Mouse (Mus musculus) retina, postnatal 7 days (tissue): ENCODE results near the gene Zfp677.
"Not testable (repeated sequence)": the region's sequence is repeated elsewhere in the genome, so short reads cannot be mapped to it uniquely, and the experiment has no call there.

Experiments
- DNase-seq: peaks from one replicate; pipeline ENCODE4 v3.0.0-alpha.2; 2012; ENCODE audit warnings: low read depth, low spot score

Gene Zfp677

DNA sequence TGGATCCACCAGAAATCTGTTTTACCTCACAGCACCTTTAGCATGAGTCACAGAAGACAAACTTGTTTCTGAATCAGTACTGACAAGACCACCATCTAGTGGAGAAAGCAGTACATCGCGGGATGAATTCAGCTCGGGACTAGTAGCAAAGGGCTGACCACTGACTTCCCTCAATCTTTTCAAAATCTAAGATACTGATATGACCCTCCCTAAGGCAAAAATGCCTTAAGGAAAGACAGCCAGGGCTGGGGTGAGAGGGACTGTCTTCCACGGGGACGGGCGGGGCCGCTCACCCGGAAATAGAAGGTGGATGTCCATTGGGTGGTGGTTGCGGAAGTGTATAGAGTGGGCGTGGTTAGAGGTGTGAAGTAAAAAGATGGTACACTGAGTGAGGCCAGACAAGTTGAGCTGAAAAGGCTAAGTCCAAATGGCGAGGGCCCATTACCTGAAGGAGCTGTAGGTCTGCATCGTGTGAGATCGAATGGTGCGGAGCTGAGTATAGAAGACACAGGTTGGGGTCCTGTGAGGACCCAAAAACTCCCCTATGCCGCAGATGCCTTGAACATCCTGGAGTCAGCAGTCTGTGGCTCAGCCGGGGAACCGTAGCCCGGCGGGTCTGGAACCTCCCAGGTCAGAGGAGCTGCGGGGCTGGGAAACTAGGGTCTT lies at the start of gene Zfp677:
Gene Zfp677 (plus strand): TSS at position 358 of the 666 bp plus-strand sequence.
- DNase-seq = peak; percentile 32

DNA sequence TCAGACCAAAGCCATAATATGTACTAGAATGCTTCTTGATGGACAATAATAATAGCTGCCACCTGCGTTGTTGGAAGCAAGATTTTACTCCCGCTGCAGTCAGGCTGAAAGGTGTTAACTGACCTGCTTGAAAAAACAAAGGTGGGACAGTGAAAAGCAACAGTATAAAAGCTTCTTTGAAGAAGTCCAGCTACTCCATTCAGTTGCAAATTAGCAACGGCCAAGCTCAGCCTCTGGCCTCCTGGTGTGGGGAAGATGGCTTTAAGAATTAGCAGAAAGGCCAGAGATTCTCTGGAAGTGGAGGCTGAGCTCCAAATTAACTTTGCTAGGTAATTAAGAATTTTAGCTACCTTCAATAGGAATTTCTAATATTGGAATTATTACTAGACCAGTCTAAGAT lies 15.5 kb upstream of the Zfp677 start:
- DNase-seq = not testable (repeated sequence)

DNA sequence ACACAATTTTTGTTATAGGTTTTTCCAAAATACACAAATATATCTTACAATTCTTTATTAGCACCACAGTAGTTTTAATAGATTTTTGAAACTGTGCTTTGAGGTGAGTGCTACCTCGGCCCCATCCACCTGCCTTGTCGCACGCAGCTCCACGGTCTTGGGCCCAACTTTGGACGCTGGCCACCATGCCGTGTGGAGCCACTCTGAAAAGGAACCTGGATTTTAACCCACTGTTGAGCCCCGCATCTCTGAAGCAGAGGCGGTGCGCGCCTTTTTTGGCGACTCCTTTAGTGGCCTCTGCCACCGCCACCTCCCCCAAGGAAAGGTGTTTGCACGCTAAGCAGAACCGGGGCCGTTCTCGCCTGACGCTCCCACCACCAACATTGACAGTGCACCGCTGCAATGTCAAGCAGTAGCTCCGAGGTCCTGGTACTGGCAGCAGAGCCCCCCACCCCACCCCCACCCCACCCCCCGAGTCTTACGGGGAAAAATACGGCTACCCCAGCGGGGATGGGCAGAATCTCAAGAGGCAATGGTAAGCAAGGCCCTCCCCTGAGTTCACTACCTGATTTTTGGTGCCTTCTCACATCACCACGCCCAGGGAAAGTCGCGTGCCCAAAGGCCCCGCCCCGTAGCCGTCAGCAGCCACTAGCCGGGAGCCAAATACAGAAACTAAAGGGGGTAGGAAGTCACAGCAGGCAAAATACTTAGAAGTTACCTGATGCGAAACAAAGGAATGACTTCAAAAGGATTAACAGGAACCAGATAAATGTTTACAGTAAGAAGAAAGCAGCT lies 13.4 kb upstream of the Zfp677 start:
- no peak for DNase-seq

DNA sequence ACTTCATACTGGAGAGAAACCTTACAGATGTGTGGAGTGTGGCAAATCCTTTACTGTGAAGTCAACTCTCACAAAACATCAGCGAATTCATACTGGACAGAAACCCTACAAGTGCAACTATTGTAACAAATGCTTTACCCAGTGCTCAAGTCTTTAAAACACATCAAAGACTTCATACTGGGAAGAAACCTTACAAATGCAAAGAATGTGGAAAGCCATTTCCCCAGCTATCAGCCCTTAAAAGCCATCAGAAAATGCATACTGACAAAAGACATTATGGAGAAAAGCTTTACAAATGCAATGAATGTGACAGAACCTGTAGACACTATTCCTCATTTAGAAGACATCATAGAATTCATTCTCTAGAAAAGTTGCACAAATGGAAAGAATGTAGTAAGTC lies 8.2 kb upstream of the Zfp677 start:
- DNase-seq = no peak

DNA sequence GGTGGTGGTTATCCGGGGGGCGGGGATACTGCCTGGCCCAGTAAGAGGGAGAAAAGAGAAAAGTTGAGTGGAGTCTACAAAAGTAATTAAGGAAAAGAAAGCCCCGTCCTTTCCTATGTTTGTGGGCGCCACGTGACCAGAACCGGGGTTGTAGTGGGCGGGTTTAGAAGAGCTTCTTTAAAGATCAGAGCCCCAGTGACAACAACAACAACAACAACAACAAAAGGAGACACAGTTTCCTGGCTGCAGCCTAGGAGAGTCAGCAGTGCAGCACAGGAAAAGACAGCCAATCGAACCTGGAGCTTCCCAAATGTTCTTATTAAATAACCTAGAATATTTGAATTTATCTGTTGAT lies 486 bp downstream of the Zfp677 start:
- no peak for DNase-seq

DNA sequence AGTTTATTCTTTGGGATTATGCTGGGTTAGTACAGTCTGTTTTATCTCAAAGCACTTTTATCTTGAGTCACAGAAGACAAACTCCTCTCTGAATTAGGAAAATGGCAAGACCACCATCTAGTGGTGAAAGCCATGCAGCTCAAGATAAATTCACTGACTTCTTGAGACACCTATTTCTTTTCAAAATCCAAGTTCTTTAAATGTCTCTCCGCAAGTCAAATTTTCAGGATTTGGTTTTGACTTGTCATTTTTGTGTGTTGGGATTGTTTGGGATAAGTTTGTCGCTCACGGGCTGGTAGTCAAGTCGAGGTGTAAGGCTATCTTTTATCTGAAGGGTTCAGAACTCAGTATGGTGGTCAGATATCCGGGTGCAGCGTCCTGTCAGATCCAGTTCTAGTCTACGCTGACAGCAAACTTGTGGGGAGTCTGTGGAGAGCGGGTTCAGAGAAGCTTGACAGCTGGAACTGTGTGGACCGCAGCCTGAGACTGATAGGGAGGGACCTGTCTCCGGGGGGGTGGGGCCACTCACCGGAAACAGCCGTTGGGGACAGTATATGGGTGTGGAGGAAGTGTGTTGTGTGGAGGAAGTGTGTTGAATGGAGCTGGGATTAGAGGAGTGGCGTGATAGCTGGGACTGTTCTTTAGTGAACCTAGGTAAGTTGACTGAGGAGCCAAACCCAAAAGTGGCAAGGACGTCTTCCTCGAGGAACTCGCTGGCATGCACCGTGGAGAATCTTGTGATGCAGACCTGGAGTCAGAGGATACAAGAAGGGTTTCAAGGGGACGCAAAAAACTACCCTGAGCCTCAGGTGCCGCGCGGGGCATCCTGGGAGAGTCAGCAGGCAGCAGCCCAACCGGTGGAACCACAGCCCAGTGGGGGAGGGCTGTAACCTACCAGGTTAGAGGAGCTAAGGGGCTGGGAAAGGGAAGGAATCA lies 39.4 kb downstream of the Zfp677 start, which contains the start of gene Zfp54:
Gene Zfp54 (plus strand): TSS at position 564 of the 936 bp plus-strand sequence.
- DNase-seq = peak; percentile 50

DNA sequence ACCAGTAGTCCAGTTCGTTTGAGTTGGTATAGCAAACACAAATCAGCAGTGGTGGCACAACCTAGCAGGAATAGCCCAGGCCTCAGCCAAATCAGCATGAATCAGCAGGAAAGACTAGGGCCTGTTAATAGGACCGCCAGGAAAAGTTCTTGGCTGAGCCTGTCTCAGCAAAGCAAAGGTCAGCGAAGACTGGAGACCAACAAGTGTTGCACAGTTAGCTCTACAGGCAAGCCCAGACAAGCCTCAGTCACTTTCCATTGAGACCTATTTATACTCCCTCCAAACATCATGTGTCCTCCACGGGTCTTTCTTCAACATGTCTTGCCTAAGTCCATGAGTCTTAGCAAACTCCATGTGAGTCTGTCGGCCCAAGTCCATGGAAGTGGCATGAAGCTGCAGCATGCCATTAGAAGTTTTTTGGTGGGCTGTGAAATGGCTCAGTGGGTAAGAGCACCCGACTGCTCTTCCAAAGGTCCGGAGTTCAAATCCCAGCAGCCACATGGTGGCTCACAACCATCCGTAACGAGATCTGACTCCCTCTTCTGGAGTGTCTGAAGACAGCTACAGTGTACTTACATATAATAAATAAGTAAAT lies 55.4 kb downstream of the Zfp677 start:
- not testable (repeated sequence) for DNase-seq
